Mouse (Mus musculus): ENCODE measurements at regions not wholly inside any gene's neighbourhood (a gene's known extent, or its start where the extent isn't known, plus 50 kb on each side); places are given as distances from the start of the nearest gene placed in this dataset.
A peak's percentile ranks its signal among the peaks of the same experiment; 100 is the strongest.

DNA sequence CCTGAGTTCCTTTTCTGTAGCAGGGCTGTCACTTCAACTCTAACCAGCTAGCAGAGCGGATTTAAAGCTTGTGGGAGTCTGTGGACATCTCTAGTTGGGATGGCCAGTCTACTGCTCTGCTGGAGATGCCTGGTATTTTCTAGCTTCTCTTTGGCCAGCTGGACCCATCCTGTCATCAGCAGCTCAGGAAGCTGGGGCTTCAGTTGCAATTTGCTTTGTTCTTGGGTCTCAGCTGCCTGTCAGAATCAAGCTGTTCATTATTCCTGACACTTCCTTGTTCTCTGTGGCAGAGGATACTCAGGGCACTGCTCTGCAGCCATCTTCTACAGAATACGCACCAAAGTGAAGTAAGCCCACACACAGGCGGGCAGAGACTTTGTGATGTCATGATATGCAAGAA lies 200.8 kb downstream of the Etnk1 start:
- intact Hi-C loops (cut with DNase I): loop anchor here (10.0 kb wide), 1 partner anchor 1497 kb away; no protein-coding TSS in a partner anchor

GRCm38 (mm10) chr6:143368646-143369045 lies 201.6 kb downstream of the Etnk1 start:
- intact Hi-C loops (cut with DNase I): loop anchor here (10.0 kb wide), 1 partner anchor 1496 kb away; no protein-coding TSS in a partner anchor
- no peak for DNase-seq (ENCODE audit: low spot score in 2 of 2)

More for the DNA sequence above, 200.8 kb downstream of the Etnk1 start:
- DNase-seq (ENCODE audit: low spot score in 2 of 2): no peak

GRCm38 (mm10) chr6:143372487-143372886 lies 205.5 kb downstream of the Etnk1 start:
- DNase-seq (ENCODE audit: low spot score in 2 of 2): no peak
- intact Hi-C loops (cut with DNase I): no loop called here

DNA sequence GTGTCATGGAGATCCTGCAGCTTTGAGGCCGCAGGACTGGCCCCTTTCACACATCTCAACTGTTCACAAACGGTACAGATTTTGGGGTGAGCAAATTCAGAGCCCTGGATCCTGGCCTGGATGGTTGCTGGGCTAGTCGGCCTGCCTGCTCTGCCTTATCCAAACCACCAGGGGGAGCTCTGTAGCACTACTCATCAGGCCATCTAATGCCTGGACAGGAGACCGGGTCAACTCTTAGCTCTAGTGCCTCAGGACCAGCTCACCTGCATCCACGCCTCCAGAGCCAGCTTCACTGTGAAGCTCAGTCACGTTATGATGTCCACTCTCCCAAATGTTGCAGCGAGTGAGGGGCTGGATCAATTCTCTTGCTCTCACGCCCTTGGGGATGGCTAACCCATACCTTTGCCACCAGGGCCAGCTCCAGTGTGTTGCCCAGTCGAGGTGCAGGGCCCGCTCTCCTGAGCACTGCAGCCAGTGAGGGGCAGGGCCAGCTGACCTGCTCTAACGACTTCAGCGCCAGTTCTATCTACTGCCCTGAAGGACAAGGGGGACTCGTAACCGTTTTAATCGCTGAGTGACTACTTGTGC lies 206.8 kb downstream of the Etnk1 start:
- intact Hi-C loops (cut with DNase I): no loop called here
- peak; percentile 25 to 41 for DNase-seq (ENCODE audit: low spot score in 2 of 2)

DNA sequence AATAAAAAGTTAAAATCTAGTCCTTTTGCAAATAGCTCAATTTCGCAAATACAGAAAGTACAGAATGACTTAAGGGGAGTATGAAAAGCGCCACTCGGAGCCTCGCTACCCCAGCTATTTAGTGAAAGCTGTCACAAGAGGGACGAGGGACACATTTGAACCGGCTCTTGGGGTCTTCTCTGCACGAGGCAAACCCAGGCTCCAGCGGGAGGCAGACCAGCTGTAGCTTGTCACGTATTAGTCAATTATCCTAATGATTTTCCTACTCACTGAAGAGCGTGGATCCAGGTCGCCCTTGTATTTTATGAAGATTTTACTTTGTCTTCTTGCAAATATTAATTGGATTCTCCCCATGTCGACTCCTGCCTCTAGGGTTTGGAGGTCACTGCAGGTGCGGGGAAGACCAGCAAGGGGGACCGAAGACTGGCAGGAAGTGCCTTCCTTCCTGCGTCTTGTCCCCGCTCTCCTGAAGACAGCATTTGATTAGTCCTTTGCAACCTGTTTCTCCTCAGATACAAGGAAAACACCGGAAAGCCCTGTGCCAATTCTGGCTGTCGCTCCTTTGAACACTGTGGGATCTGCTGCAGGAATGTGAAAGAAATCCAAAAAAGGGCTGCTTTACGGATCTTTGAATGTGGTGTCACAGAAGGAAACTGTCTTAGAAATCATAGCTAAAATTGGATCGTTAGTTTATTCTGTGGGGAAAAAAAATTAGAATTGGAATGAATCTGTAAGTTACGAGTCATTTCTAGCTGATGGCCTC lies 209.1 kb downstream of the Etnk1 start:
- no peak for DNase-seq (ENCODE audit: low spot score in 2 of 2)
- intact Hi-C loops (cut with DNase I): no loop called here

DNA sequence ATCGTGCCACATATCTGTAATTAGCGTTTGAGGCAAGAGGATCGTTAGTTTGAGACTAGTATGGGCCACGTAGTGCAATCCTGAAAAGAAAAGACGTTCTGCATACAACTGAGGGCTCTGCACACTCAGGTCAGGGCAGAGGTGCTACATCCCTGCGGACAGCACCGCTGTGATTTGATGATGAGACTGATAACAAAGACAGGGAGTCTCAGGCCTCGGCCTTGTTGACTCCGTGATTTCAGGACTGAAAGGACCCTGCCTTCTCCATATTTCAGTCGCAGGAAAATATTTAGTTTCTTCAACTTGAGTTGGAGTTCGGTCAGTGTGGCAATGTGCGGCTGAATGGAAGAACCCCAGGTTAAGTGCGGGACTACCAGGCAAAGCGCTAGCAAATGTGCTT lies 210.1 kb downstream of the Etnk1 start:
- intact Hi-C loops (cut with DNase I): no loop called here
- no peak for DNase-seq (ENCODE audit: low spot score in 2 of 2)

DNA sequence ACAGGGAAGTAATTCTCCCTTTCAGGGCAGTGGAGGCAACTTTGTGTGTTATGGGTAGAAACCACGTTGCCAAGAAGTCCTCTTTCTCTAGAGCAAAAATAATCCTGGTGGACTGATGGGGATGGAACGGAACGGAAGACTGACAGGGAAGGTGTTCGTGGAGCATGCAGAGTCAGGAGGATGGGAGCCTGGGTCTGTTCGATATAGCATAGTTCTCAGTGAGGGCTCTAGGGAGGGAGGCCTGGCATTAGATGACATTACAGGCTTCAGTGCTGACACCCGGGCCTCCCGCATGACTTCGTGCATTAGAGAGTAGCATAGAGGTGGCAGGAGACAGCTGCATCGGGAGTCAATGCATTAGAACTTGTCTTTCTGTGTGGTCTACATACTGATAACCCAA lies 211.1 kb downstream of the Etnk1 start:
- intact Hi-C loops (cut with DNase I): no loop called here

DNA sequence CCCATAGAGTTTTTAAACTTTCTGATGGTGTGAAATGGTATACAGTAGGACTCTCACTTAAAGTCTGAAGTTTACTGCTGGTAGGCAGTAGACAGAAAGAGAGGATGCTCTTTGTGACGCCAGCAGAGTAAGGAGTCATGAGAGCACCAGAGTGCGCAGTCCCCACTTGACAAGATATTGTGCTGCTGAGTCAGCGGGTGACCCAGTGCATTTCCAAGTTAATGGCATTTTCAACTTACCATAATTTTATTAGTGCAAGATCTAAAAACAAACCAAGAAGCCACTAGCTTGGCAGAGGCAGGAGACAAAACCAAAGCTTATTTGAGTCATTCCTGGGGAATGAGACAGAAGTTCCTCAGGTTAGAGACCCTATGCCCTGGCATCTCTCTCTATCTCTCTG lies 213.5 kb downstream of the Etnk1 start:
- no peak for DNase-seq (ENCODE audit: low spot score in 2 of 2)
- intact Hi-C loops (cut with DNase I): no loop called here

More for the DNA sequence above, 211.1 kb downstream of the Etnk1 start:
- no peak for DNase-seq (ENCODE audit: low spot score in 2 of 2)

DNA sequence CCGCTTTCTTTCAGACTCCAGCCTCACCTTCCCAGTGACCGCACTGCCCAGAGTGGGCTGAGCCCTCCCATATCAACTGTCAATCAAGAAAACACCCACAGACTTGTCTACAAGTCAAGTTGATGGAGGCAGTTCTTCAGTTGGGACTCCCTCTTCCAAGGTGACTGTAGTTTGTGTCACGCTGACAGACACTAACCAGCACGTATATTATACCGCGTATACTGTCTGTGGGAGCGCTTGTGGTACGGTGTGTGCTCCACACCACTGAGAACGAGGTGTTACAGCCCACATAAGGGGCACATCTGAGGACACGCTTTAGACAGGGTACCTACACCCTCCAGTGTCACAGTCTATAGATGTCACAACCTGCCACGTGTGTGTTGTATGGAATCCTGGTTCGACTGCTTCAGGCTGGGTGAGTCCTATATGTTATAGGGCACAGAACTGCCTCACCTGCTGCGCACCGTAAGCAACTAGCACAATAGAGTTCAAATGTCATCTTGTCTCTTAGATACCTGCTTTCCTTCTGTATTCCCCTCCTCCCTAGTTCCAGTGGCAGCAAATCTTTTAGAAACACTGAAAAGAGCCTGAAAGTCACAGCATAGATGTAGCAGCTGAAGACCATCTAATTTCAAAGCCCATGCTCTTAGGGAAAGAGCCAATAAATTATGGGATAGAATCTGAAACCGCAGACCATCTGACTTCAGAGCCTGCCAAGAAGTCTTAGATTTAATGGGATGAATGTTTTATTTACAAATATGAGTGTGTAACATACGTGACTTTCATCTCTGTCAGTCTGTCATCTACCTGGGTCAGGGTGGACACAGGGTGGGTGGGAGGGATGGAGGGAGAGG lies 219.8 kb downstream of the Etnk1 start:
- DNase-seq (ENCODE audit: low spot score in 2 of 2): no peak
- intact Hi-C loops (cut with DNase I): no loop called here

DNA sequence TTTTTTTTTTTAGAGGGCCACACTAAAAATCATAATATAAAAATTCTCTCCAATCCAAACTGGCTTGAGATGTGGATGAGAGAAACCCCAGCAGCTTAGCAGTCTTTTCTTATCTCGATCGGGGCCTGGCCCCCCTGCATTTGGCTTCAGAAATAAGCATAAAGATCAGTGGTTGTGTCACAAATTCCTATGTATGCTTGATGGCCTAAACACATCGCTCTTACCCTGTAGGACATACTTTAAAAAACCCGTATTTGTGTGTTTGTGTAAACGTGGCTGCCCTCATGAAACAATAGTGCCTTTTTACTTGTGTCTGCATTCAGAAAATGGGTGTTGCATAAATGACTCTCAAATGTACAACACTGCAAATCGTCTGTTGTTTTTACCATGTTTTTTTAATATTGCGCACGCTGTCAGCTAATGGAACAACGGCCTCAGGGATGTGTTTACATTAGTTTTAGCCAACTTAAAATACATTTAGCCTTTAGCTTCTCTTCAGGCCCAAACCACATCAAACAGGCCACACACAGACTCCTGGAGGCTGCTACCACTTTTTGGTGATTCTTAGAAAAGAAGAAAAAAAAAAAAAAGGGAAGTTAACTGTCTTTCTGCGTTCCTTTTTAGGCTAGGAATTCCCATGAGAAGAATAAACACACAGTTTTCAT lies 226.7 kb downstream of the Etnk1 start:
- intact Hi-C loops (cut with DNase I): no loop called here
- DNase-seq (ENCODE audit: low spot score in 2 of 2): no peak

DNA sequence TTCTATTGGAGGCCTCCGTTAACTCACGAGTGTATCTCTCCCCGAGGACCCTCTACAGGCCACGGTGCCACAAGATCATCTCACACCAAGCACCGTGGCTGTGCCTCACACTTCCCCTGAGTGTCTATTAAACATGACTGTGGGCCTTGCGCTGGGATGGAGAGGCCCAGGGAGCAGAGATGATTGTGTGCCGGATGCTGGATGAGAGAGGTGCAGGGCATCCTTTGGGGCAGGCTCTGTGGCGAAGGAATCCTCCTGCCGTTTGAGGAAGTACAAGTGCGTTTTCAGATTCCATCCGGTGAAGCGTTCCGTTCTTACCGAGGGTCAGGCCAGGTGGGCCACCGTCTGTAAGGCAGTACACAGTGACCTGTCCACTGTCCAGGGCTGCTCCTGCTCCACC lies 227.4 kb downstream of the Etnk1 start:
- DNase-seq (ENCODE audit: low spot score in 2 of 2): no peak
- intact Hi-C loops (cut with DNase I): no loop called here

- no peak for DNase-seq (ENCODE audit: low spot score in 2 of 2)
These were observed 234.4 kb downstream of the Etnk1 start for GRCm38 (mm10) chr6:143401436-143401835.

GRCm38 (mm10) chr6:143401921-143402320 lies 234.9 kb downstream of the Etnk1 start:
- peak; percentile 15 to 16 for DNase-seq (ENCODE audit: low spot score in 2 of 2)

More at GRCm38 (mm10) chr6:143401436-143401835, 234.4 kb downstream of the Etnk1 start:
- intact Hi-C loops (cut with DNase I): no loop called here

GRCm38 (mm10) chr6:143402766-143403165 lies 235.7 kb downstream of the Etnk1 start:
- DNase-seq (ENCODE audit: low spot score in 2 of 2): no peak
- intact Hi-C loops (cut with DNase I): no loop called here

More at GRCm38 (mm10) chr6:143401921-143402320, 234.9 kb downstream of the Etnk1 start:
- intact Hi-C loops (cut with DNase I): no loop called here

- intact Hi-C loops (cut with DNase I): no loop called here
- DNase-seq (ENCODE audit: low spot score in 2 of 2): no peak
These were observed 237.5 kb downstream of the Etnk1 start for GRCm38 (mm10) chr6:143404521-143404920.

DNA sequence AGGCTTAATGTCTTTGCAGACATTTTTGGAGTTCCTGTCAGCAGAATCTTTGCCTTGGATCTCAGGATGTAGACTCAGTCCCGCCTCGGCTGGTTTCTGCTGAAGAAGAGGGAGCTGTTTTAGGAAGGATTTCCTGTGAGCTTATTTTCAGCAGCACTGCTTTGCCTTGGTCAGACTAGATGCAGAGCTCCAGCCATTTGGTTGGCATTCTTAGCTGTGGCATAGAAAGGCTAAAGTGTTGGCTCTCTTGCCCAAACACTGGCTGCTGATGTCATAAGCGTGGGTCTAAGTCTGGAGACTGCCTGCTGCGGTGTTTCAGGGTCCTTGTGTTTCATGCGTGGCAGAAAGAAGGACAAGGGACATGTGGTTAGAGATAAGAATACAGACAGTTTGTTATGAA lies 245.0 kb downstream of the Etnk1 start:
- intact Hi-C loops (cut with DNase I): no loop called here
- peak in 1 of 2 experiments; percentile 18 for DNase-seq (ENCODE audit: low spot score in 2 of 2)

- intact Hi-C loops (cut with DNase I): no loop called here
- no peak for DNase-seq (ENCODE audit: low spot score in 2 of 2)
These were observed 245.7 kb downstream of the Etnk1 start for GRCm38 (mm10) chr6:143412721-143413120.

DNA sequence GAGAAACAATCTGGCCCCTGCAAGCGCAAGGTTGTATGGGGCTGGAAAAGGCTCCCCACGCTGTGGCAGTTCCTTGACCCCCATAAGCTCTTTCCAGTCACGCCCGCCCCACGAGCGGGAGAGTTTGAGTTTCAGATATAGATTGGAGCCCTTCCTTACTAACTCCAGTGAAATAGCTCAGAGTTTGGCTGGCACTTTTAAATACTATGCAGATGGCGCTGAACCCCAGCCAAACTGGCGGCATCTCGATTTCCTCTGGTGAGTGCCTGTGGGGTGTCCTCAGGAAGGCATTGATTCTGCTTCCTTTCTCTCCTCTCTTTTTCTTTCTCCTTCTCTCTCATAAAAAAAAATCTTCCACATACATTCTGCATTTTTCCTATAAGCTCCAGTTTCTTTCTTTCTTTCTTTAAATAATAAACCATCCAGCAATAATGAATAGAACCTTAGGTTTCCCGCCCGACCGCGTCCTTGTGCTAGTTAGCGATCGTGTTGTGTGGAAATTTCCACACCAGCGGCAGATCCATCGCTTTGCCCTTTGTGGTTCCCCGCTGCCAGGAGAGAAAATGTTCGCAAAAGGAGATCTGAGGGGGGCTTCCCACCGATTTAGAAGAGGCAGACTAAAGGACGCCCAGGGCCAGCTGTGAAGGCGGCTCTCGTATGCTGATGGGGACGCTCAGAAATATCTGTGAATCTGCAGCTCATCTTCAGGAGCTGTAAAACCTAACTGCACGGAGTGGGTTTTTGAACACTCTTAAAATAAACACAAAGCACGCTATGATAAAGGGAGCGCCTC lies 247.8 kb downstream of the Etnk1 start:
- intact Hi-C loops (cut with DNase I): no loop called here

GRCm38 (mm10) chr6:143415383-143415778 lies 248.4 kb downstream of the Etnk1 start:
- DNase-seq (ENCODE audit: low spot score in 2 of 2): peak; percentile 47 to 63
- intact Hi-C loops (cut with DNase I): no loop called here

More for the DNA sequence above, 247.8 kb downstream of the Etnk1 start:
- DNase-seq (ENCODE audit: low spot score in 2 of 2): peak; percentile 83 to 85
